8 mouse cellular contexts compared by ENCODE assay signal in the genomic region with DNA sequence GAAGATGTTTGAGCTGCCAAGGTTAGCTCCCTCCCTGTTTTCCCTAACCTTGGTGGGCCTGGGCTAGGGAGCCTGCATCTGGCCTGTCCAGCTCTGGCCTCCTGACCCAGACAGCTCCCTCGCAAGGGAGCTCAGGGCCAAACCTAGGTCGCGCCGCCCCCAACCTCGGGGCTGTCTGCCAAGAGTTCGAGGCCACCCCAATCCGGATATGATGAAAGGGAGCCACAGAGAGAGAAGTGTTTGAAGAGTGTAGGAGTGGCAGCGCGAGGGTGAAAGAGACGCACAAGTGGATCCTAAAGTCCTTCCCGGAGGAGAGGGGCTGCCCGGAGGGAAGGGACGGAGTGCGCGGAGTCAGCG. TPM values are rescaled to one million over a fixed set of nuclear protein-coding genes. Genes with fewer than 3 reads are reported as not detected.
DNase-seq lines count a peak whose midpoint lies in the region; ATAC-seq and TF ChIP-seq lines count a peak whose summit lies in the region.

Mdfic (plus strand) TSS at position 201 of the 357 bp plus-strand sequence.

- H3K4me1 ChIP-seq in erythroblast, embryonic 14.5 days (ENCODE audit: control insufficient read depth), result no peaks in the 10 kb centered on the region
- H3K4me1 ChIP-seq in liver, embryonic 14.5 days (replicated peaks; ENCODE audit: control insufficient read depth in 2 of 2, insufficient read depth in 2 of 2, low read length in 1 of 2), result 0 out of 4 replicates have a peak, but pooled peaks cover 0 to 1% of the 10 kb centered on the region in 2 experiments

- WGBS in liver, embryonic 14.5 days (ENCODE audit: insufficient replicate concordance), result 2% methylated on average over 16 of the region's 16 CpGs

- no peaks in the 10 kb centered on the region for H3K9me3 ChIP-seq in erythroblast, embryonic 14.5 days (ENCODE audit: control insufficient read depth, low read length)
- H3K9me3 ChIP-seq in liver, embryonic 14.5 days (ENCODE audit: control insufficient read depth, low read length), result no peaks in the 10 kb centered on the region

- H3K27ac ChIP-seq in liver, embryonic 14.5 days, result no peak within 1 kb of the TSS

- H3K4me2 ChIP-seq in liver, embryonic 14.5 days (ENCODE audit: low read depth), result peak within 1 kb of the TSS; percentile 50

- TF ChIP-seq CTCF in liver, embryonic 14.5 days (IDR thresholded peaks at IDR 0.05; ENCODE audit: low read depth), result no peak

- no peak for ATAC-seq in erythroblast, adult 5-6 weeks (replicated peaks; ENCODE audit: low FRiP score, poor library complexity, severe bottlenecking)
- ATAC-seq in inflammation-experienced regulatory T-cells, adult 6 months, result peak; percentile 39
- ATAC-seq in liver, embryonic 14.5 days (ENCODE audit: insufficient read depth), result peak; percentile 61; the same call in 1 of the 2 replicates

- TF ChIP-seq EP300 in liver, embryonic 14.5 days (IDR thresholded peaks at IDR 0.05; ENCODE audit: low read depth), result no peak

- DNase-seq in adrenal gland, postnatal 36 days, result peak; percentile 87 to 92
- peak; percentile 58 to 75 for DNase-seq in gastrocnemius, postnatal 4 days (ENCODE audit: low spot score in 2 of 2)
- DNase-seq in liver, embryonic 14.5 days (ENCODE audit: low read depth in 3 of 3, low spot score in 3 of 3), result no peak
- peak; percentile 54 to 60 for DNase-seq in natural killer cell, adult 2 months (ENCODE audit: low spot score in 2 of 2)
- peak; percentile 67 to 71 for DNase-seq in urinary bladder, postnatal 4 days (ENCODE audit: low spot score in 2 of 2)

- H3K36me3 ChIP-seq in erythroblast, embryonic 14.5 days (ENCODE audit: control insufficient read depth), result no peaks in the 10 kb centered on the region
- no peaks in the 10 kb centered on the region for H3K36me3 ChIP-seq in liver, embryonic 14.5 days (replicated peaks; ENCODE audit: control insufficient read depth, insufficient read depth, low read depth)

- peaks cover 16% of the 10 kb centered on the region for H3K27me3 ChIP-seq in erythroblast, embryonic 14.5 days (ENCODE audit: control insufficient read depth)
- H3K27me3 ChIP-seq in liver, embryonic 14.5 days (ENCODE audit: control insufficient read depth, insufficient read depth, low read length), result peaks cover 5% of the 10 kb centered on the region

- peak within 1 kb of the TSS; percentile 40 for H3K9ac ChIP-seq in liver, embryonic 14.5 days (replicated peaks)

- peak within 1 kb of the TSS; percentile 54 for H3K4me3 ChIP-seq in erythroblast, embryonic 14.5 days (replicated peaks)
- H3K4me3 ChIP-seq in liver, embryonic 14.5 days (ENCODE audit: insufficient read depth in 1 of 2, low read depth in 2 of 2, low read length in 2 of 2), result peak within 1 kb of the TSS; percentile 48 to 65

RNA-seq across cellular contexts. Expression of gene Mdfic, which starts in this region (rescaled TPM):
- polyA plus RNA-seq in erythroblast, embryonic 14.5 days (2012), result 0.02 TPM in 1 of 2 replicates, not detected in the other
- 2.9 and 5.2 TPM in 2 replicates for total RNA-seq in erythroblast, adult 5-6 weeks (2015; ENCODE audit: low replicate concordance)
- total RNA-seq in erythroblast, adult 5-6 weeks (2017; ENCODE audit: low replicate concordance), result 2.9 and 4.5 TPM in 2 replicates
- 10 to 100 TPM; 55.2 to 71.3 TPM for total RNA-seq in adrenal gland, postnatal 36 days (2021)
- 10 to 100 TPM; 27.2 to 28.9 TPM for total RNA-seq in gastrocnemius, postnatal 4 days (2021)
- polyA plus RNA-seq in inflammation-experienced regulatory T-cells, adult 6 months (2017; shearing (Covaris generic)), result 10 to 100 TPM; 19.5 to 28.0 (median 21.3) TPM
- 1.0 and 1.9 TPM in 2 replicates for polyA plus RNA-seq in liver, embryonic 14.5 days (2012; rRNA removed)
- 0.83 and 0.98 TPM in 2 replicates for polyA plus RNA-seq in liver, embryonic 14.5 days (2014; fragmentation: Nextera tagmentation; extraction: Ambion mirVana)

Comparison
In these comparisons a context has a peak if more than half of its experiments do, and no peak if none do; other contexts are left out.
1. RNA of gene Mdfic (total RNA-seq): 55.2 to 71.3 TPM in adrenal gland, postnatal 36 days and 27.2 to 28.9 TPM in gastrocnemius, postnatal 4 days; 2.9 to 5.2 TPM in erythroblast, adult 5-6 weeks; every median in the first group is over 4 times any median in the second.
2. RNA of gene Mdfic (polyA plus RNA-seq): 19.5 to 28.0 TPM in inflammation-experienced regulatory T-cells, adult 6 months; 0.83 to 1.9 TPM in liver, embryonic 14.5 days and 0.02 TPM in erythroblast, embryonic 14.5 days; every median in the first group is over 4 times any median in the second.
3. DNase-seq: peak in adrenal gland, postnatal 36 days (2 of 2), gastrocnemius, postnatal 4 days (2 of 2), natural killer cell, adult 2 months (2 of 2) and urinary bladder, postnatal 4 days (2 of 2); none in liver, embryonic 14.5 days (0 of 3).